Mouse (Mus musculus): ENCODE results near the gene Card19. TPM values are rescaled to one million over a fixed set of nuclear protein-coding genes. Genes with fewer than 3 reads are reported as not detected.

Card19 gene
- total RNA-seq, 2 experiments from 2014 or later = 48.9 to 62.7 TPM

GRCm38 (mm10) chr13:49178839-49179585, 36.8 kb downstream of the Card19 start:
- peak in 1 of 2 experiments; percentile 50 for DNase-seq (ENCODE audit: low spot score in 2 of 2)

- DNase-seq (ENCODE audit: low spot score in 2 of 2) = no peak
Measured at GRCm38 (mm10) chr13:49175509-49175908, 40.3 kb downstream of the Card19 start.

- peak; percentile 88 for DNase-seq (ENCODE audit: low spot score in 2 of 2)
Measured at GRCm38 (mm10) chr13:49172971-49173596, 42.8 kb downstream of the Card19 start.

- DNase-seq (ENCODE audit: low spot score in 2 of 2) = no peak
Measured at GRCm38 (mm10) chr13:49172335-49172734, 43.5 kb downstream of the Card19 start.

GRCm38 (mm10) chr13:49171729-49172128, 44.1 kb downstream of the Card19 start:
- no peak for DNase-seq (ENCODE audit: low spot score in 2 of 2)

- no peak for DNase-seq (ENCODE audit: low spot score in 2 of 2)
Measured at GRCm38 (mm10) chr13:49170623-49171022, 45.2 kb downstream of the Card19 start.

GRCm38 (mm10) chr13:49169448-49170207, 46.2 kb downstream of the Card19 start:
- DNase-seq (ENCODE audit: low spot score in 2 of 2) = peak; percentile 87 to 89

- no peak for DNase-seq (ENCODE audit: low spot score in 2 of 2)
Measured at GRCm38 (mm10) chr13:49167081-49167480, 48.8 kb downstream of the Card19 start.

- DNase-seq (ENCODE audit: low spot score in 2 of 2) = no peak
Measured at GRCm38 (mm10) chr13:49163645-49164044, 52.2 kb downstream of the Card19 start.

GRCm38 (mm10) chr13:49162722-49163121, 53.1 kb downstream of the Card19 start:
- no peak for DNase-seq (ENCODE audit: low spot score in 2 of 2)

- no peak for DNase-seq (ENCODE audit: low spot score in 2 of 2)
Measured at GRCm38 (mm10) chr13:49161236-49161635, 54.6 kb downstream of the Card19 start.

GRCm38 (mm10) chr13:49158040-49158713, 57.7 kb downstream of the Card19 start:
- no peak for DNase-seq (ENCODE audit: low spot score in 2 of 2)

GRCm38 (mm10) chr13:49156645-49157044, 59.2 kb downstream of the Card19 start:
- no peak for DNase-seq (ENCODE audit: low spot score in 2 of 2)

- DNase-seq (ENCODE audit: low spot score in 2 of 2) = no peak
Measured at GRCm38 (mm10) chr13:49154621-49155020, 61.2 kb downstream of the Card19 start.

GRCm38 (mm10) chr13:49154028-49154427, 61.8 kb downstream of the Card19 start:
- DNase-seq (ENCODE audit: low spot score in 2 of 2) = no peak

Other genes starting within 250 kb of the Card19 start
- gene Fam120a, start 248.0 kb downstream of the Card19 start, total RNA-seq (2021) = 100 to 1,000 TPM; 171 to 179 TPM
- gene Wnk2, start 68.0 kb downstream of the Card19 start, total RNA-seq (2021) = 10 to 100 TPM; 10.1 to 10.5 TPM
- 10 to 100 TPM; 49.0 to 51.9 TPM for gene Ninj1, start 28.6 kb downstream of the Card19 start, total RNA-seq (2021)
- 10 to 100 TPM in 1 of 2 experiments, 1 to 10 TPM in 1; 8.2 to 11.3 TPM for gene Susd3, start 32.7 kb upstream of the Card19 start, total RNA-seq (2021)
- 1 to 10 TPM; 5.3 to 6.0 TPM for gene Fgd3, start 104.3 kb upstream of the Card19 start, total RNA-seq (2021)
- 10 to 100 TPM; 33.5 to 35.9 TPM for gene Bicd2, start 125.5 kb upstream of the Card19 start, total RNA-seq (2021)
- 10 to 100 TPM; 17.9 to 18.3 TPM for gene Ippk, start 205.2 kb upstream of the Card19 start, total RNA-seq (2021)